Mouse (Mus musculus) layer of hippocampus, adult 11-12 months (tissue): Measurements from ENCODE around the gene Qars.

Experiments used
- DNase-seq: peaks from one replicate; pipeline ENCODE4 v3.0.0; 2022; ENCODE audit warnings: low spot score

Qars gene

DNA sequence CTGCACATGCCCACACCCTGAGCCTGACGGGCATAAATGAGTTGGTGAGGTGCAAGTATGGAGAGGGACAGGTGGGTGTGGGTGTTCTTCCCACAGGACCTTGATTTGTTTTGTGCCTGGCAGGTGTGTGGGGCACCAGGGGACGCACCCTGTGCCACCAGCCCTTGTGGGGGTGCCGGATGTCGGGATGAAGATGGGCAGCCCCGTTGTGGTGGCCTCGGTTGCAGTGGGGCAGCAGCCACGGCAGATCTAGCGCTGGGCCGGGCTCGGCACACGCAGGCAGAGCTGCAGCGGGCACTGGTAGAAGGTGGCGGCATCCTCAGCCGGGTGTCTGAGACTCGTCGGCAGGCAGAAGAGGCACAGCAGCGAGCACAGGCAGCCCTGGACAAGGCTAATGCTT lies 19.1 kb upstream of the Qars start:
- DNase-seq: no peak

DNA sequence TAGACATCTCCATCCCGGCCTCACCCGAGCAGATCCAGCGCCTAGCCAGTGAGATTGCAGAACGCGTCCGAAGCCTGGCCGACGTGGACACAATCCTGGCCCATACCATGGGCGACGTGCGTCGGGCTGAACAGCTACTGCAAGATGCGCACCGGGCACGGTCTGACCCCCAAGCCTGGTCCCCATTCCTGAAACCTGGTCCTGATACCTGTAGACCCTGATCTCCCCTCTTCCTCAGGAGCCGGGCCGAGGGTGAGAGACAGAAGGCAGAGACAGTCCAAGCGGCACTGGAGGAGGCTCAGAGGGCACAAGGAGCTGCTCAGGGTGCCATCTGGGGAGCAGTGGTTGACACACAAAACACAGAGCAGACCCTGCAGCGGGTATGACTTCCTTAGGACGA lies 18.3 kb upstream of the Qars start:
- DNase-seq: no peak

DNA sequence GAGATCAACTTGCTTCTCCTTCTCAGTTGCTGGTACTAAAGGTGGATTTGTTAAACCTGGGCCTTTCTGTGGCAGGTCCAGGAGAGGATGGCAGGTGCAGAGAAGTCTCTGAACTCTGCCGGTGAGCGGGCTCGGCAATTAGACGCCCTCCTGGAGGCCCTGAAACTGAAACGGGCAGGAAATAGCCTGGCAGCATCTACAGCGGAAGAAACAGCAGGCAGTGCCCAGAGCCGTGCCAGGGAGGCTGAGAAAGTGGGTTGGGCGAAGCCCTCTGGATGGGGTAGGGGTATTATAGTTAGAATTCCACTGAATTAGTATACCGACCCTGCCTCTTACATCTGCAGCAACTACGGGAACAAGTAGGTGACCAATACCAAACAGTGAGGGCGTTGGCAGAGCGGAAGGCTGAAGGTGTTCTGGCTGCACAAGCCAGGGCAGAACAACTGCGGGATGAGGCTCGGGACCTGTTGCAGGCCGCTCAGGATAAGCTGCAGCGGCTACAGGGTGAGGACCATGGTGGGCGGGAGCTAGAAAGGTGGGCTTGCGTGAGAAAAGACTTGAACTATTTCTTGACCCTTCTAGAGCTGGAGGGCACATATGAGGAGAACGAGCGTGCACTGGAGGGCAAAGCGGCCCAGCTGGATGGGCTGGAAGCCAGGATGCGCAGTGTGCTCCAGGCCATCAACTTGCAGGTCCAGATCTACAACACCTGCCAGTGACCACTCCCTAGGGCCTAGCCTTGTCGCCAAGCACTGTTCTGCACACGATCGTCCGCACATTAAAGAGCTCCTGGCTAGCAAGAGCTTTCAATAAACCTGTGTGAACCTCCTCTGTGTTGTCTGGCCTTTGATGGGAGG lies 17.6 kb upstream of the Qars start:
- no peak for DNase-seq

DNA sequence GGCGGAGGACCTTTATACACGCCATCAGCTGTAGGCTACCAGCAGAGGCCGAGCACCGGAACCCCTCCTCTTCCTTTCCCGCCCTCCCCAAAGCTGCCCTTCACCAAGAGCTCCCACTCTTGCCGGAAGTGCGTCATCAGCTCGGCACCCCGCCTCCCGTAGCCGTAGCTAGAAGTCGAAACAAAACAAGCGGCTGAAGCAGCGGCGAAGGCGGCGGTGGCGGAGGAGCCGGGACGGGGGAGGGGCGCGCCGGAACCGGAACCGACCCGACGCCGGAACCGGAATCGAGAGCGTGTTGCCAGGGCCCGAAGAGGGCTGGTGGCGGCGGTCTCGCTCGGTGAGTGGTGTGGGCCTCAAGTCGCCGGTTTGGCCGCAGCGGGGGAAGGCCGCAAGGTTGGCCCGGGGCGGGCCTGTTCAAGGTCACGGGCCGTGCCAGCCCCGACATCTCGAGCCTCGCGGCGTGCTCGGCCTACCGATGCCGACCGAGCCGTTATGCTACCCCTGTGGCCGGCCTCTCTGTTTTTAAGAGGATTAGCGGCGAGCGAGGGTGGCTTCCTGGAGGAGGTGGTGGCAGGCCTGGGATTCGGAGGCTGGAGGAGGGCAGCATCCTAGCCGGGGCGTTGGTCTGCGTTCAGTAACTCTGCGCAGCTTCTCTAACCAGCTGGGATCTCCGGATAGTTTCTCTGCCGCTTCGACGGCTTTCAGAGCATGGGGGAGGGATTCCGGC lies 16.8 kb upstream of the Qars start, which contains the start of gene Usp19:
TSS of gene Usp19 (plus strand) at position 44 of the 727 bp plus-strand sequence.
- peak; percentile 96 for DNase-seq

DNA sequence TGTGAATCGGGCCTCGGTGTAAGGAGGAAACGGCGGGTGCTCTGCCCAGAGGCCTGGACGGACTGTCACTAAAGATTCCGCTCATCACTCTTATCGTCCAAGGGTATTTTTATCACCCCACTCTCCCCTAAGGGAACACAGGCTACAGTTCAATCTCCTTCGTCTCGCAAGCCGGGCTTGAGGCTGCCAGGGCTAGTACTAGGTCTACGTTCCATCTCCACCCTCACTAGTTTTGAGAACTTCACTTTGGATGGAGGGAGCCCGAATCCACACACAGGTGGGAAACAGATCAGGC lies 16.3 kb upstream of the Qars start:
- no peak for DNase-seq

DNA sequence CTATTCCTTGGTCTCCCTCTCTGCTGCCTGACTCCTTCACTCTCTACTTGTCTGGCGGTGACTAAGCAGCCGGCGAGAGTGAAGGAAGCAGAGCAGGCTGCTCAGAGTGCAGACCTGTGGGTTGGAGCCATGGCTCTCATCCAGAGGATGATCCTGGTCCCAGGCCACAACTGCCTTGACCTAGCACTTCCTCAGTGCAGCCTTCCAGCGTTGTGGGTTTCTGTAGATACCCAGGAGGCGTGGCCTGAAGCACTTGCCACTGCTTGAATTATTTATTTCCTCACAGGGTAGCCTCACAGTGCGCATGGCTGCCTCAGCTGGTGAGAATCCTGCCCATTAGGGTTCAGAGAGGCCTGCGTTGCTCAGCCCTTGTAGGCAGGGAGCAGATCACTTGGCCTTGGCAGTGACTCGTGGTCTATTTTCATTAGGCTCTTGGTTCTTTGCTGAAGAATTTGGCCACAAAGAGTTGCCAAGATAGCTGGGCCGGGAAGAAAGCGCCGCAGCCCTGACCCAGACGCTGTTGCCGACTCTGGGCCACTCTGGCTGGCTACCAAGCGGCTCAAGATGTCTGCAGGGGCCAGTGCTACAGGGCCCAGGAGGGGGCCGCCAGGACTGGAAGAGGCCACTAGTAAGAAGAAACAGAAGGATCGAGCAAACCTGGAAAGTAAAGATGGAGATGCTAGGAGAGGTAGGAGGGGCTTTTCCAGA lies 15.3 kb upstream of the Qars start:
- no peak for DNase-seq

DNA sequence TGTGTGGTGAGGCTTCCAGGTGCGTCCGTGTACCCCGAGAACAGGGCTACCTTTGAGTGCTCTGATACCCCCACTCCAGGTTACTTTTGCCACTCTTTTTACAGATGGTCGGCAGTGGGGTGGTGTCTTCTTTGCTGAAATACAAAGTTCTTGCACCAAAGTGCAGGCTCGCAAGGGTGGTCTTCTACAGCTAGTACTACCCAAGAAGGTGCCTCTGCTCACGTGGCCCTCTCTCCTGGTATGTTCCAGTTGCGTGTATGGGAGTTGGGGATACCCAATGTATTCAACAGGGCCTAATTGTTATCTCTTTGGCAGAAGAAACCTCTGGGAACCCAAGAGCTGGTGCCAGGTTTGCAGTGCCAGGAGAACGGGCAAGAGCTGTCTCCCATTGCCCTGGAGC lies 14.3 kb upstream of the Qars start:
- no peak for DNase-seq

DNA sequence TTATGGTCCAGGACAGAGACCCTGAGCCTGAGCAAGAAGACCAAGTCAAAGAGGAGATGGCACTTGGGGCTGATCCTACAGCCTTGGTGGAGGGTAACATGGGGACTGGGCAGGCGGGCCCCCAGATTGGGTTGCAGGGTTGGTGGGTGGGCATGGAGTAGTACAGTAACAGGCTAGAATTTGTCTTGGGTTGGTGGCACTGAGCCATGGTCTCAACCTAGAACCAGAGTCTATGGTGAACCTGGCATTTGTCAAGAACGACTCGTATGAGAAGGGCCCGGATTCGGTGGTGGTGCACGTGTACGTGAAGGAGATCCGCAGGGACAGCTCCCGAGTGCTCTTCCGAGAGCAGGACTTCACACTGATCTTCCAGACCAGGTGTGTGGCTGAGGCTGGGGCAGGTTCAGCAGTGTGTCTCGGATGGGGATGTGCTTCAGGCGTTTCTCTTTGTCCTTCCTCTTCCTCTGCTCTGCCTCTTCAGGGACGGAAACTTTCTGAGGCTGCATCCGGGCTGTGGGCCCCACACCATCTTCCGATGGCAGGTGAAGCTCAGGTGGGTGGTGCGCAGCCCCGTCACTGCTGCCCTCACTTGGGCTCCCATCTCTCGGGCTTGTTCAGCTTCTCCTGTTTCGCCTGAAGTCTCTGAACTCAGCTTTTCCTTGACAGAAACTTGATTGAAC lies 13.2 kb upstream of the Qars start:
- no peak for DNase-seq

DNA sequence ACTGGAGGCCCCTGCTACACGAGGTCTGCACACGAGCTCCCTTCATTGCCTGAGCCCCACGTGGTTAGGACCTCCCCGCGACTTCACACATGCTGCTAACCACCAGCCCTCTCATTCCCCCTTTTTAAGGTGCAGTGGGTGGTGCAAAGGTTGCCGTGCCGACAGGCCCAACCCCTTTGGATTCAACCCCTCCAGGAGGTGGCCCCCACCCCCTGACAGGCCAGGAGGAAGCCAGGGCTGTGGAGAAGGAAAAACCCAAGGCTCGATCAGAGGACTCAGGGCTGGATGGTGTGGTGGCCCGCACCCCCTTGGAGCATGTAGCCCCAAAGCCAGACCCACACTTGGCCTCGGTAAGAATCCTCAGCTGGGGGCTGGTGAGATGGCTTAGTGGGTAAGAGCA lies 12.6 kb upstream of the Qars start:
- no peak for DNase-seq

DNA sequence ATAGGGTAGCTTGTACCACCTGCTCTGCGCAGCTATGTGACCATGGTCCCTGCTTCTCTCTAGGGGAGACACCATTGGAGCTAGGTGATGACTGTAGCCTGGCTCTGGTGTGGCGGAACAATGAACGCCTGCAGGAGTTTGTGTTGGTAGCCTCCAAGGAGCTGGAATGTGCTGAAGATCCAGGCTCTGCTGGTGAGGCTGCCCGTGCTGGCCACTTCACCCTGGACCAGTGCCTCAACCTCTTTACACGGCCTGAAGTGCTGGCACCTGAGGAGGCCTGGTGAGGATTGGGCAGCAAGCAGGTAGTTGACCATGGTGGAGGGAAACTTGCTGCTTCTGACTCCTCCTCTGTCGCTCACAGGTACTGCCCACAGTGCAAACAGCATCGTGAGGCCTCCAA lies 8.3 kb upstream of the Qars start:
- no peak for DNase-seq

DNA sequence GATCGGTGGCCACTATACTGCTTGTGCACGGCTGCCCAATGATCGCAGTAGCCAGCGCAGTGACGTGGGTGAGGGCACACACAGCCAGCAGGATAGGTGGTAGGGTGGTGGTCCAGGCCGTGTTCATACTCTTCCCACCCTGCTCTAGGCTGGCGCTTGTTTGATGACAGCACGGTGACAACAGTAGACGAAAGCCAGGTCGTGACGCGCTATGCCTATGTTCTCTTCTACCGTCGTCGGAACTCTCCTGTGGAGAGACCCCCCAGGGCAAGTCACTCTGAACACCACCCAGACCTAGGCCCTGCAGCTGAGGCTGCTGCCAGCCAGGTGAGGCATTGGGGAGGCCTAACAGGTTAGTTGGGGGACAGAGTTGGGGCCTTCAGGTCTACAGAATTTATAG lies 7.6 kb upstream of the Qars start:
- no peak for DNase-seq

DNA sequence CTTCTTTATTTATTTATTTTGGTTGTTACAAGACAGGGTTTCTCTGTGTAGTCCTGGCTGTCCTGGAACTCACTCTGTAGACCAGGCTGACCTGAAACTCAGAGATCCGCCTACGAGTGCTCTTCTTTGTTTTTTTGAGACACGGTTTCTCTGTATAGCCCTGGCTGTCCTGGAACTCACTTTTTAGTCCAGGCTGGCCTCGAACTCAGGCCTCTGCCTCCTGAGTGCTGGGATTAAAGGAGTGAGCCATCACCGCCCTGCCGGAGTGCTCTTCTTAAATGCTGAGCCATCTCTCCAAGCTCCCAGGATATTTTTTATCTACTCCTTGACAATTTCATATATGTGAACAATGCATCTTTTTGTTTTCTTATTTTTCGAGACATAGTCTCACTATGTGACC lies 605 bp upstream of the Qars start:
- DNase-seq: no peak

DNA sequence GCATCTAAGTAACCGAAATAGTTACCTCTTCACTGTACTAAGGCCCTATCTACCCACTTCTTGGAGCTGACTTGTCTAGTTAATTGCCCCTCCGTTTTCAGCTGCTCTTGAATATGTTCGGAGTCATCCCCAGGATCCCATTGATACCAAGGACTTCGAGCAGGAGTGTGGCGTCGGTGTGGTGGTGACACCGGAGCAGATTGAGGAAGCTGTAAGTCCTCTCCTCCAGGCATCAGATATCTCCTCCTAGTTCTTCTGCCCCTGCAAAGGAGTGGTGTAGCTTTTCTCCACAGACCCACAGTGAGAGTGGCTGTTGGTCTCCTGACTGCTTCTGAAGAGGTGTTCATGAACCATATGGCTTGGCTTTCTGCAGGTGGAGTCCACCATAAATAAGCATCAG lies 1.3 kb downstream of the Qars start:
- no peak for DNase-seq

DNA sequence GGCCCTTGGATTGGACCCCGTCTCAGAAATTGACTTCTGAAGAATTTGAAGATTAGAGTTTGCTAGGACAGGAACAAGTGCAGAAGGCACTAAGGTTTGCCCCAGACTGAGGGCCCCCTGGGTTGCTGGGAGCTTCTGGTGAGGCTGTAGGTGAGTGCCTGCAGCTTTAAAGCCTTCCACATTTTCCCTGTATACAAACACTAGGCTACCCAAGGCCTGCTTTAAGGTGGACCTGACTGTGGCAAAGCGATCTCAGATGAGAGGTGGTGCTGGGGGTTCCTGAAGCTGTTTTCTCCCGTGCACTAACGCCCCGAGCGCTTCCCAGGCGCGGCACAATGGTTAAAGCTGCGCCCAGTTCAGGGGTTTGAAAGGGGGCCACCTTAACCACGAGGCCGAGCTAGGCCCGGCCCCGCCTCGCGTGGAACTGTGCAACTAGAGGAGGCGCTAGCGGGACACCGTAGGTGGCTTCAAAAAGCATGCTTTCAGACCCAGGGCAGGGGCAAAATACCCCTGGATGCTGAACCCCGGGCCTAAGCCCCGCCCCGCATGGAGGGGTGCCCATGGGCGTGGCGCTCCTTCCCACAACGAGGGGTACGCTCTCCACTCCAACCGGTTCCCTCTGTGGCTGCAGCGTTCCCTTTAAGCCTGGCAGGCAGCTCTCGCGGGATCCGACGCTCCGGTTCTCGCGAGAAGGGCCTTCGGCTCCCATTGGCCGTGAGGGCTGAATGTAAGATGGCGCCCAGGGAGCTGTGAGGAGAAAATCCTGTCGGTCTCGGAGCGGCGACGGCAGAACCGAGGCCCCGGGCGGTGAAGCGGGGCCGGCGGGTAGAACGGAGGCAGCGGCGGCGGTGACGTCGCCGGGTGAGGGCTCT lies 9.1 kb downstream of the Qars start, which contains the start of gene Qrich1:
TSS of gene Qrich1 (plus strand) at position 427 of the 872 bp plus-strand sequence.
- peak; percentile 97 for DNase-seq

DNA sequence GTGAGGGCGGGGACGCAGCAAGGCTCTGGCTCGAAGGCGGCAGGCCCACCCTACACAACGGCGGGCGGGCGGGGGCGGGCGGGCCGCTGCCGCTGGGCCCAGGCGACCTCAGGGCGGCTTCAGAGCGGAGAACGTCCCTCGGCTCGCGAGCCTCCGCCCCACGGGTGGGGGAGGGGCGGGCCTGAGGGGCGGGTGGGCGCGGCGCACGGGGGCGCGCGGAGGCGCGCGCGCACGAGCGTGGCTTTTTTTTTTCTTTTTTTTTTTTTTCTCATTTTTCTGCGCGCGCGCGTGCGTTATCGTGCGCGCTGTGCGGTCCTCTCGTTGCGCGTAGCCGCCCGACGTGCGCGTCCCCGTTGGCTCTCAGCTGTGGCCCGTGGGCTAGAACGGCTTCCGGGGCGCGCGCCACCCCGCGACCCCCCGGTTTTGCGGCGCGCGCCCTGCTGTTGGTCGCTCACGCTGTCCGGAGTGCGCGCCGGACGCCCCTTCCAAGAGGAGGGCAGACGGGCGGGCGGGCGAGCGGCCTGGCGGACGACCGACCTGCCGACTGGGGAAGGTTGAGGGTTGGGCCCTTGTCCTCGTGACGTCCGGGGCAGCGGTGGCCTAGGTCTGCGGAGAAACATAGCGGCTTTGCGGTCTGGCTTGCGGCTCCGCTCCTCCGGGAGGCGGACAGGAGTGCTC lies 9.9 kb downstream of the Qars start:
- DNase-seq: peak; percentile 80

DNA sequence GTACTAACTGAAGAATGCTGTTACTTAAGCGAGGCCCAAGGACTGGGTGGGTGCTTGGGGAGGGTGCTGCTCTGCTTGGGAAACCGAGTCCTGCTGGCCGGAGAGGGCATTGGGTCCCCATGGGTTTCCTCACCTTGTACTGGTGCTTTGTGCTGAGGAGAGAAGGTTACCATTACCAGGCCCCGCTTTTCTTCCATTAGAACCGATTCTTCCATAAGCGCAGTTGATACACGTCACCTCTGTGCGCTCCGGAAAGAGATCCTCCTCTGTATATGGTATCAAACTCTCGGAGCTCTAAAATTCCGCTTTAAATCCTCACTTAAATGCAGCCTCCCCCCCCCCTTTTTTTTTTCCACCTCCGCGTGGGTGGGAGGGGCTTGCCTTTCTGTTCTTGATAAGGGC lies 10.4 kb downstream of the Qars start:
- DNase-seq: peak; percentile 40

DNA sequence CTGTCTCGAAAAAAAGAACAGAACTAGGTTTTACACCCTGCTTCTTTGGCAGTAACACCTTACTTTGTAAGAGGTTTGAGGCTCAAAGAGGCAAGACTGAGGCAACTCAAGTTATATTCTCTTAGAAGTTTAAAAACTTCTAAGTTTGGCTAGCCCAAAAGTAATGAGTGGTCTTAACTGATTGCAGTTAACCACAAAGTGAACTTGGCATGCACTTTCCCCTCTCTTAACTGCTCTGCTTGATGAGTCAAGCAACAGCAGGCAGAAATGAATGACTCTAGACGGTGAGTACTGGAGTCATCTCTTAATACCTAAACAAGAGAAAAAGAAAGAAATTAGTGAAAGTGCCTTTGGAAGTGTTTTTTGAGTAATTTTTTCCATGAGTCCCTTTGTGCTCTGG lies 14.1 kb downstream of the Qars start:
- DNase-seq: no peak

DNA sequence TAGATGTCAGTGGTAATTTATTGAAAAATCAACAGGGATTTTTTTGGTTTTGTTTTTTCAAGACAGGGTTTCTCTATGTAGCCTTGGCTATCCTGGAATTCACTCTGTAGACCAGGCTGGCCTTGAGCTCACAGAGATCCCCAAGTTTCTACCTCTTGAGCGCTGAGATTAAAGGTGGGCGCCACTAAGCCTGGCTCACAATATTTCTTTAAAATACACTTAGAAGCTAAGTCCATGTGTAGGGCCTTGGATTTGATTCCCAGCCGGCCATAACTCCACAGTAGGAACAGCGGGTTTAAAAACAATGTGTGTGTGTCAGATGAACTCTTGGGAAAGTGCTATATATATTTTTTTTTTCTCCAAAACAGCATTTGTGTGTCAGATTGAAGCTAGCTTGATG lies 15.8 kb downstream of the Qars start:
- DNase-seq: no peak

DNA sequence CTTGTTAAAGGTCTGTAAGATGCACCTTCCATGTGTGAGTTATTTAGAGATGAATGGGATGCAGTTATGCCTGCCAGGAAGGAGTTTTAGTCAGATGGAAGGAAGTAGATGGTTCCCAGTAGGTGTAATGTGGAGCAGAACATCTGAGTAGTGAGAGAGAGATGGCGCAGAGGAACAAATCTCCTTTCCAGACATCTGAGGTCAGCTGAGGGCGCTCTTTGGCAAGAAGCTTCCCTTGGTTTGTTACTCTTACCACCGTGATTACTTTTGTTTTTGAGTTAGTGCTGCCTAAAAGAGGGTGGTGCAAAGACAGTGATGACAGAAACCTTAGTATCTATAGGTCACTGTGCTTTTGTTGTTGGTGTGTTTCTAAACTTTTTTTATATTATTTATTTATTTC lies 17.9 kb downstream of the Qars start:
- no peak for DNase-seq

DNA sequence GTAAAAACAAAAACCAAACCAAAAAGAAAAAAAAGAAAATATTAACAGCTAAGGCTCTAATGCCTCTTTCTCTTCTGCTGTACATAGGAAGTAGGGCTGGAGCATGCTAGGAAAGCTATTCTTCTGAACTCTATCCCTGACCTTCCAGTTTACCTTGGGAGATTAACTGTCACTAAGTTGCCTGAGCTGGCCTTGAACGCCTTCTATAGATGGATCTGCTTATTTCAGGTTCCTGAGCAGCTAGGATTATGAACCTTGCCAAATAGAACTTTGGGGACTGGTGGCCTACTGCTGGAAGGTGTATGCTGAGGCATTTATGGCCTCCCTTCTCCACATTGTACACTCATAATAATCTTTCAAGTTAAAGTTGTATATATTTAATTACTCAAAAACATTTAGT lies 23.4 kb downstream of the Qars start:
- DNase-seq: no peak

DNA sequence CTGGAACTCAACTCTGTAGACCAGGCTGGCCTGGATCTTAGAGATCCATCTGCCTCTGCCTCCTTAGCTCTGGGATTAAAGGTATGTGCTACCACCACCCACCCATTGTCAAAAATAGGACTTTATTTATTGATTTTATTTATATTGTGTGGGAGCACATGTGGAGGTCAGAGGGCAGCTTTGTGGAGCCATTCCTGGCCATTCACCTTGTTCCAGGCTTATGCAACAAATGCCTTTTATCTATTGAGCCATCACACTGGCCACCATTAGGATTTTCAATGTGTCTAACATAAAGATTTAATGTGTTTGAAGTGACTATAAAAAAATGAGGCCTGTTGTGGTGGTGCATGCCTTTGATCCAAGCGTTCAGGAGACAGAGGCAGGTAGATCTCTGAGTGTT lies 24.0 kb downstream of the Qars start:
- no peak for DNase-seq
